Mouse (Mus musculus): ENCODE measurements around the gene Actn1.

GRCm38 (mm10) chr12:80278866-80279265, 18.7 kb upstream of the Actn1 start:
- no peak for TF ChIP-seq POLR2A (IDR thresholded peaks at IDR 0.05; ENCODE audit: borderline replicate concordance, extremely low read depth, low read depth, low read length)
- TF ChIP-seq CTCF (IDR thresholded peaks at IDR 0.05; ENCODE audit: insufficient read depth, low read length) = no peak

Measured in lung, adult 2 months (tissue).